Mouse (Mus musculus) common myeloid progenitor, adult 5-6 weeks (primary cell): Measurements from ENCODE around the gene F2rl1. TPM values are rescaled to one million over a fixed set of nuclear protein-coding genes. Genes with fewer than 3 reads are reported as not detected.

Source experiments
- ATAC-seq: replicated peaks from 2 replicates; pipeline ENCODE4 v1.8.0; 2016; ENCODE audit warnings: low read depth, mild to moderate bottlenecking, moderate TSS enrichment, inconsistent platforms; ENCODE audit not compliant: poor library complexity, severe bottlenecking
- total RNA-seq: library from RNA; stranded (forward); fragments of 200-1000, 187-1606 nt; gene quantifications from 2 replicates; pipeline ENCODE4 v1.2.3, GENCODE M21; 2017

The F2rl1 gene
- total RNA-seq, result 0.10 and 0.78 TPM in 2 replicates

GRCm38 (mm10) chr13:95524674-95525491, at the start of gene F2rl1:
Gene F2rl1 (minus strand): TSS chr13:95525227.
- peak; percentile 71 for ATAC-seq

- no peak for ATAC-seq
These were observed 45.9 kb upstream of the F2rl1 start for GRCm38 (mm10) chr13:95570877-95571276.

- ATAC-seq, result no peak
These were observed 44.3 kb upstream of the F2rl1 start for GRCm38 (mm10) chr13:95569326-95569725.

- ATAC-seq, result no peak
These were observed 43.3 kb upstream of the F2rl1 start for GRCm38 (mm10) chr13:95568336-95568735.

GRCm38 (mm10) chr13:95566841-95567551, 42.0 kb upstream of the F2rl1 start:
- ATAC-seq, result peak; percentile 59

GRCm38 (mm10) chr13:95563693-95564092, 38.7 kb upstream of the F2rl1 start:
- peak; percentile 92 for ATAC-seq

- ATAC-seq, result no peak
These were observed 38.1 kb upstream of the F2rl1 start for GRCm38 (mm10) chr13:95563066-95563610.

- no peak for ATAC-seq
These were observed 32.3 kb upstream of the F2rl1 start for GRCm38 (mm10) chr13:95557326-95557725.

- ATAC-seq, result peak; percentile 94
These were observed 29.0 kb upstream of the F2rl1 start for GRCm38 (mm10) chr13:95553885-95554492.

- no peak for ATAC-seq
These were observed 25.8 kb upstream of the F2rl1 start for GRCm38 (mm10) chr13:95550636-95551370.

GRCm38 (mm10) chr13:95549421-95549820, 24.4 kb upstream of the F2rl1 start:
- no peak for ATAC-seq

- ATAC-seq, result no peak
These were observed 23.8 kb upstream of the F2rl1 start for GRCm38 (mm10) chr13:95548856-95549255.

- peak; percentile 59 for ATAC-seq
These were observed 23.3 kb upstream of the F2rl1 start for GRCm38 (mm10) chr13:95548291-95548789.

- ATAC-seq, result peak; percentile 15; the same call in 1 of the 2 replicates
These were observed 22.1 kb upstream of the F2rl1 start for GRCm38 (mm10) chr13:95547090-95547611.

GRCm38 (mm10) chr13:95546251-95546650, 21.2 kb upstream of the F2rl1 start:
- no peak for ATAC-seq

- no peak for ATAC-seq
These were observed 20.7 kb upstream of the F2rl1 start for GRCm38 (mm10) chr13:95545729-95546186.

- no peak for ATAC-seq
These were observed 13.0 kb upstream of the F2rl1 start for GRCm38 (mm10) chr13:95538021-95538420.

GRCm38 (mm10) chr13:95536117-95536493, 11.1 kb upstream of the F2rl1 start:
- no peak for ATAC-seq

GRCm38 (mm10) chr13:95535461-95536116, 10.6 kb upstream of the F2rl1 start:
- ATAC-seq, result peak; percentile 40; the same call in 1 of the 2 replicates
